Mouse (Mus musculus): ENCODE measurements at regions not wholly inside any gene's neighbourhood (a gene's known extent, or its start where the extent isn't known, plus 50 kb on each side); places are given as distances from the start of the nearest gene placed in this dataset.

GRCm38 (mm10) chr3:101516781-101517499 is 87.5 kb downstream of the Atp1a1 start:
- Histone ChIP-seq H3K4me2 (replicated peaks) (no peak overlapping the region), H3K9me3 (ENCODE audit: control insufficient read depth, low read length) (no peaks in the 10 kb centered on the region), H3K9ac (no peak overlapping the region), H3K4me3 (replicated peaks; ENCODE audit: low read length) (no peak overlapping the region), H3K27me3 (ENCODE audit: control insufficient read depth, insufficient read depth, low read length) (no peaks in the 10 kb centered on the region), H3K4me1 (replicated peaks; ENCODE audit: control insufficient read depth, insufficient read depth, low read length) (peaks cover 12% of the 10 kb centered on the region), H3K36me3 (replicated peaks; ENCODE audit: control insufficient read depth, insufficient read depth) (no peaks in the 10 kb centered on the region), H3K27ac (no peak overlapping the region)
- 40% methylated on average over 15 of the region's 15 CpGs for WGBS
- DNase-seq (ENCODE audit: low spot score) (no peak), ATAC-seq (ENCODE audit: low FRiP score) (no peak)

GRCm38 (mm10) chr3:101515566-101515965 is 88.9 kb downstream of the Atp1a1 start:
- WGBS, result 93% methylated on average over 7 of the region's 7 CpGs
- H3K36me3 ChIP-seq (replicated peaks; ENCODE audit: control insufficient read depth, insufficient read depth), result no peaks in the 10 kb centered on the region
- no peak overlapping the region for H3K4me3 ChIP-seq (replicated peaks; ENCODE audit: low read length)
- H3K9ac ChIP-seq, result no peak overlapping the region
- DNase-seq (ENCODE audit: low spot score) (no peak), ATAC-seq (ENCODE audit: low FRiP score) (no peak)
- peaks cover 12% of the 10 kb centered on the region for H3K4me1 ChIP-seq (replicated peaks; ENCODE audit: control insufficient read depth, insufficient read depth, low read length)
- H3K9me3 ChIP-seq (ENCODE audit: control insufficient read depth, low read length), result 0 out of 2 replicates have a peak, but pooled peaks cover 5% of the 10 kb centered on the region
- no peaks in the 10 kb centered on the region for H3K27me3 ChIP-seq (ENCODE audit: control insufficient read depth, insufficient read depth, low read length)
- no peak overlapping the region for H3K27ac ChIP-seq
- no peak overlapping the region for H3K4me2 ChIP-seq (replicated peaks)

- 0 out of 2 replicates have a peak, but pooled peaks cover 5% of the 10 kb centered on the region for H3K9me3 ChIP-seq (ENCODE audit: control insufficient read depth, low read length)
- no peak overlapping the region for H3K4me2 ChIP-seq (replicated peaks)
- WGBS, result 29% methylated on average over 13 of the region's 13 CpGs
- no peaks in the 10 kb centered on the region for H3K36me3 ChIP-seq (replicated peaks; ENCODE audit: control insufficient read depth, insufficient read depth)
- ATAC-seq (ENCODE audit: low FRiP score), result peak; percentile 41
- DNase-seq (ENCODE audit: low spot score), result peak; percentile 57
- peaks cover 12% of the 10 kb centered on the region for H3K4me1 ChIP-seq (replicated peaks; ENCODE audit: control insufficient read depth, insufficient read depth, low read length)
- no peaks in the 10 kb centered on the region for H3K27me3 ChIP-seq (ENCODE audit: control insufficient read depth, insufficient read depth, low read length)
- H3K4me3 ChIP-seq (replicated peaks; ENCODE audit: low read length), result no peak overlapping the region
- H3K9ac ChIP-seq, result no peak overlapping the region
- 0 out of 2 replicates have a peak overlapping the region, but pooled peaks have one; percentile 32 for H3K27ac ChIP-seq
Measured at GRCm38 (mm10) chr3:101513611-101514311, 90.7 kb downstream of the Atp1a1 start.
